Mouse (Mus musculus) ZHBTc4 (cell line): Measurements from ENCODE around the gene Itgb6.

Source experiments
- DNase-seq: peaks from one replicate; pipeline ENCODE4 v3.0.0-alpha.2; 2011; ENCODE audit warnings: low read depth, low spot score

The Itgb6 gene

DNA sequence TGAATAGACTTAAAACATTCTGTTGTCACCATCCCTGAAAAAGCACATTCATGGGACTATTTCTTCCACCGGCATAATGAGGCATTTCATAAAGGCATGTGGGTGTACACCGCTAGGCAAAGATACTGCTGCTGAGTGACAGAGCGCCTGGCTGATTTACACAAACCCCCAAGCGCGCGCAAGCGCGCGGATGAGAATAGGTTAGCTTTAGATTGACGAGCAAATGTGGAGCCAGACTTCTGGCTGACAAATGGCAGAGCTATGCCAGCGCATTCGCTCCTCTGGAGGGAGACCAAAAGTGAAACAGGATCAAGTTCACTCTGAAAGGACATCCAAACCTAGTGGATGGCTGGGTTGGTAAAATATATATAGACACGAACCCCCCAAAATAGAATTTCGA is at the start of gene Itgb6:
Itgb6 (minus strand) TSS at position 130 of the 400 bp plus-strand sequence.
- DNase-seq, result no peak

DNA sequence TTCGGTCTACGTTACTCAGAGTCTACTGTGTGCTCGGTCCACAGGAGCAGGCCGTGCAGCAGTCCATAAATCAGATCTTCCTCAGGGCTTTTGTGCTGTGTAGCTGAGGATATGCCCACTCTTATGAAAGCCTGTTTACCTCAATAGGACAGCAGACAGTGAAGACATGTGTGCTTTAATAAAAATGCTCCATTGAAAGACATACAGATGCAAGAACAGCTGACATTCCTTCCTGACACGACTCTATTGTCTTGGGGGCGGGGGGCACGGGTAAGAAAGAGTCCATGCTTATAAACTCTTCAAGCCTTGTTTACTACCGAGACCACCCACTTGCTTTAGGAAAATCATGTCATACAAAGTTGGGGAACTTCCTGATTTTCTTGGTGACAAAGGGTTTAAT is 44.0 kb upstream of the Itgb6 start:
- no peak for DNase-seq

DNA sequence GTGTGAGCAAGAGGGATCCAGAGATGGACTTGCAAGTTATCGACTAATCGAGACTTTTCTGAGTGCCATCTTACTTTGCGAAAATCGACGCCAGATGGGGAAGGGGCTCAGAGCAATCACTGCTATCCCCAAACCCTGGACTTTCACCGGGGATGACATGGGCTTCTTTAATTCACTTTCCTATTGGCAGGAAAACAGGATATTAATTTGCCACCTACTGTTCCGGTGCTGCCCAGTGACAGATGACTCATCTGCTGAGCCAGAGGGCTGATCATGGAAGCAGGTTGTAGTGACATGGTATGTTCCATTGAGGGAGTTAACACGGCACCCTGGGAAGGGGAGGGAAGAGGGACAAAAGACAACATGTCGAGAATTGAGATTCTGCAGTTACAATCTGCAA is 33.8 kb upstream of the Itgb6 start:
- DNase-seq, result no peak

DNA sequence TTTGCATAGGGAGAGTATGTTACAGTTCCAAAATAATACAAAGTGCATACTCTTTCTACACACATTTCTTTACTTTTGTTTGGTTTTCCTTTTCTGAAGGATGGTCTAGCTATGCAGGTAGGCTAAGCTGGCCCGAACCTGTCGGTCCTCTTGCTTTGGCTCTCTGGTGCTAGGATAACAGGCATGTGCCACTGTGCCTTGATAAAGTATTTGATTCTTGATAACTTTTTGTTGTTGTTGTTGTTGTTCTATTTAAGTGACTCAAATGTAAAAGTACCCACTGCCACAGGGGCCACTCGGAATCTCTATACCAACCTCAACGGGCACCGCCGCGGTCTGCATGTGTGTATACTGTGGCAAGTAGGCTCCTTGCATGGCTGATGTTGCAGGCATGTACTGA is 32.7 kb upstream of the Itgb6 start:
- DNase-seq, result no peak

DNA sequence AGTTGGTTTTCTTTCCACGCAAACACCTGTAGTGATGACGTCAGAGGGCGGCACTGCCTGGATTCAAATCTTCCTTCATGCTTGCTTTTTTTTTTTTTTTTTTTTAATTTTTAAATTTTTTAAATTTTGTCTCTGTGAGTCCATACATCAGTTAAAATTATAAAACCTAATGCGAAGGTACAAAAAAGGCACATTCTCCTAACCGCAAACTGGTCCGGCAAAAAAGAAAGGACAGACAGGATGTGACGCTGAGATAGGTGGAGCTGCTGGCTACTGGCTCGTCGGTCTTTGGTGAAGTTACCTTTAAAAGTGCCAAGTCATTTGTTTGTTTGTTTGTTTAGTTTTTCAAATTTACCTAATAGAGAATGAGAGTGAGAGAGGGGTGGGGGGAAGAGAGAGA is 28.8 kb upstream of the Itgb6 start:
- no peak for DNase-seq

DNA sequence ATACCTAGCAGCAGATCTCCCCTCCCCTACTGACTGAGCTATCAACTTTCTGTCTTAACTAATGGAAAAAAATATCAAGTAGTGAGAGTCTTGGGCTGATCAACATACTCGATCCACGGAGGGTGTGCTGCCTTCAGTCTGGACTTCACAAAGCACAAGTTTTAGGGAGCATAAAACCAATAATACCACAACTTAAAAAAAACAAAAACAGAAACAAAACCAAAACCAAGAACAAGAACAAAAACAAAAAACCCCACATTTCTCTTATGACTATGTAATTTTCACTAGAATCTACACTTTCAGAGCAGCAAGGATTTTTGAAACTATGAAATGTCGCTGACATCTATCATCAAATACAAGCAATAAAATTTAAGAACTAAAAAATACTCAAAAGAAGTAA is 28.1 kb upstream of the Itgb6 start:
- DNase-seq, result no peak

DNA sequence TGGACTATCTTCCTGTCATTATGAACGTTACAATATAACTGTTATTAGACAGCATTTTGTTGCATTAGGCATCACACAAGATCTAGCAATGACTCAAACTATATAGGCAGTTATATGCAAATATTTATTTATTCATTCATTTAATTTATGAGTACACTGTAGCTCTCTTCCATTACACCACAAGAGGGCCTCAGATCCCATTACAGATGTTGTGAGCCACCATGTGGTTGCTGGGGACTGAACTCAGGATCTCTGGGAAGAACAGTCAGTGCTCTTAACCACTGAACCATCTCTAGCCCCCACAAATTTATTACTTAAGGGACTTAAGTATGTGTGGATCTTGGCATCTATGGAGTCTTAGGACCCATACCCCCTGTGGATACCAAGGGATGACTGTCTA is 26.1 kb upstream of the Itgb6 start:
- peak; percentile 25 for DNase-seq

DNA sequence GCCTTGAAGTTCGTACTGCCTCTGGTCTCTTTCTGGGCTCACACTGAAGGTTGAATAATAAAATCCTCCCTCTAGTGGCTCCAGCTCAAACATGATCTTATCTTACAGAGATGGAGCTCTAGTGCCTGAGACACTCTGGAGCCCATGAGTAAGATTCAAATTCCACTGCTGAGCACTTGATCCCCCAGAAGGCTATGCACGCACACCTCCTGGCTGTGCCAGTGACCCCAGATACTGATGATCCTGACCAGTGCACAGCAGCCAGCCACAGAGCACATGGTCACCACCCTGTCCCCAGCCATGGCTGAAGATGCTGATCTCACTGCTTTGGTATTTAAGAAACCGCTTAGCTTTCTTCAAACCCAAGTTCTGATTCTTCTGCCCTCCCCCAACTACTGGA is 25.1 kb upstream of the Itgb6 start:
- DNase-seq, result no peak

DNA sequence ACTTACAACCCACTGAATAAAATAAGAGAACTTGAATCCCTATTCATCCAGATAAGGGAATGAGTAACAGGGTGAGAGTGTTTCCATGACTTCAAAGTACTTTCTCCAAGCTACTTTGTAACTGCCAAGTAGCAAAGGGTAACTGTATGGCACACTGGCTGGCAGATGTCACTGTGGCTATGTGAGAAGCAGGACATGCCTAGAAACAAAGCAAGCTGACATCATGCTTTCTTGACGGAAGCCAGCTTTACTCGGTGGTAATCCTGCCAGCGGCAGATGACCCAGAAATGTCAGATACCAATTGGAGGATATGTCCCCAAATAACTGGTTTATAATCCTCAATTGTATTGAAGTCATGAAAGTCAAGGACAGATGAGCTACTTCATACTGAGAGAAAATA is 22.2 kb upstream of the Itgb6 start:
- no peak for DNase-seq

DNA sequence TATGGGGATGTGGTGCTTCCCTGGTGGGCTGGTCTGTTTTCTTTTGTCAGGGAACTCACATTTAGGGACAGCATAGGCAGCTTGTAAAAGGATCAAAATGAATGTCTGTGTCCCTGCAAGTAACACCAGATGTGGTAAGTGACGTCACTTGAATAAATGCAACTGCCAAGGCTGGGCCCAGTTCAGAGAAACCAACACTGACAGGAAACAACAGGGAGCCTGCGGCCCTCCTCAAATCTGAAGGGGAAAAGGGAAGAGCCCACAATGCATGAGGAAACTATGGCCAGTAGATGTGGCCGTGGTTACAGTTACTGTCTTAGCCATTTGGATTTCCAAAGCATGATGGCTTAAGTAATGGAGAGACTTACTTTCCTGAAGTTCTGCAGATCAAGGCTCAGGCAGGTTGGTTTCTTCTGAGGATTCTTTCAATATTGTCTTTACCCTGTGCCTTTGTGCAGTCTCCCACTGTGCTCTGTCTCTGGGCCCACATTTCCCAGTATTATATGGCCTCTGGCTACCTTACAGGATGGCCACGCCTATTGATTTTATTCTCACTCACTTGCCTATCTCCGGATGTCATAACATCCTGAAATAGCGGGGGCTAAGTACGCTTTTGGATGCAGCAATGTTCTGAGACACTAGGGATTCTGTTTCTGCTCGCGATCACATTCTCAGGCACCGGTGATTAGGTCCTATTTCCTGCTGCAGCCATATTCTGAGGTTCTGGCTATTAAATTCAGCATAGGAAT is 17.1 kb upstream of the Itgb6 start:
- no peak for DNase-seq

DNA sequence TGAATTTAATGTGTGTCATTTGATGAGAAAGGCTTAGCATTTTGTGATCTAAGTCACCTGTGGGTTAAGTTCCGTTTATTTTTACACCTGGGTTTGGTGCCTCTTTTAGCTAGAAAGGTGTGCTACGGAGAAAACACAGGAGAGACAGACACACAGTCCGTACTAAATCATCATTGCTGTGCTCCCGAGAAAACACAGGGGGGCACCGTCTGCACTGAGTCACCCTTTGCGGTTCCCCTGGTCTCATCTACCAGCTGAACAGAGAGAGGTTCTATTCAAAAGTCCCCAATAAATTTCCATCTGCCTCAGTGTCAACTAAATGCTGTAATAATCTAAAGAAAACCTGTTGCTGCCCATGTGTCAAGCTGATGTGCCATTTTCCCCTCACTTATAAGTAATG is 8.5 kb upstream of the Itgb6 start:
- DNase-seq, result peak; percentile 18

DNA sequence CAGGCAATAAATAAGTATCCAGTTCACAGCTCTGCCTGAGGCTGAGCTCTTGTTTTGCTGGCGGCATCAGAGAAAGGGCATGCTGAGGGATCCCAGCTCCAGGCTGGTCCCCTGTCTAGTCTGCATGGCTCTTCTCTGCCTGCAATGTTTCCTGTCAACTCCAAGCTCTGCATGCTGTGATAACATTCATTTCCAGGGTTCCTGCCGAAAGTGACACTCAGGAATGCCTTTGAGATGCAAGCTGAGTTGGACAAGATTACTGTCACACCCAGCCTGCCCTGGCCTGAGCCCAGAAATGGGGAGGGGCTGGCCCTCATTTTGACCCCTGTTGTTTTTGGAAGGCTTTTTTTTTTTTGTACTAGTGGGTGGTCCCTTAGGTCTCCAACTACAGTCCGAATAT is 7.6 kb upstream of the Itgb6 start:
- DNase-seq, result peak; percentile 92

DNA sequence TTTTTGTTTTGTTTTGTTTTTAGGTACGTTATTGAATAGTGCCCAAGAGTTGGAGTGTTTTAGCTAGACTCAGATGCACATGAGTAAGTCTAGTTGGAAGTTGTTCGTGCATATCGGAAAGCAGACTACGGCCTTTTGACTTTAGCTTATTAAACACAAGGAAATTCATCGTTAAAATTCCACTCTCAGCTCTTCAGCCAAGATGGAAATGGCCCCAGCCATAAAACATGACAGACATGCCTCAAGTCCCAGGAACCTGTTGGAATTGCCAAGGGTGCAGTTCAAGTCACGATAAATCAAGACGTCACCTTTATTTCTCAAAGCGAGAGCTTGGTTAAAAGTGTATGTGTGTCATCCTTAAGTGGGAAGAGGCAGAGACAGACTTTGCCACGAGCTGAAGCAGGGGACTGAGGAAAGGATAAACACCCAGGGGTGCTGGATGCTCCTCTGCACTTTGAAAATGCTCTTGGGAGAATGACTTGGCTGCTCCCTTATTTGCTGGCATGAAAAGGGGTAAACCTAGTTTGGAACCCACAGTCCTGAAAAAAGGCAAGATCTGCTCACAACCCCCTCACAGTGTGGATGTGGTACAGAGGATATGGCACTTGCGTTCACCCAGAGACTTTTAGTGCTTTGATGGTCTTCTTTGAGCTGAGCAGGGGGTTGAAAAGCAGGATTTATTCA is 6.6 kb upstream of the Itgb6 start:
- DNase-seq, result no peak

DNA sequence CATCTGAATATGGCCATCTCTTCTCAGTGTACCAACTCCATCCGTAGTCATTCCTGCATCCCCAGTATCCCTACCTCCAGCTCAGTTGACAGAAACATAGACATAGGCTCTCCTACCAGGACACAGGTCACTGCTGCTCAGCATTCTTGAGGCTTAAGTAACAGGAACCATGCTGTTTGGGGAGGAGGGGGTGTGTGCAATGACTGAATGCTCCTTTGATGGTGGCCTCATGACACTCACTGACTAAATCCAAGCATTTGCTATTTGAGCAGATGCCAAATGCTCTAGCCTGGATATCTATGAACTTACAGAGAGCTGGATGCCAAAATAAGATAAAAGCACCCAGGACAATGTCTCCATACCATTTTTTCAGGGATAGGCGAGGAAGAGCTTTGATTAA is 2.2 kb upstream of the Itgb6 start:
- no peak for DNase-seq

DNA sequence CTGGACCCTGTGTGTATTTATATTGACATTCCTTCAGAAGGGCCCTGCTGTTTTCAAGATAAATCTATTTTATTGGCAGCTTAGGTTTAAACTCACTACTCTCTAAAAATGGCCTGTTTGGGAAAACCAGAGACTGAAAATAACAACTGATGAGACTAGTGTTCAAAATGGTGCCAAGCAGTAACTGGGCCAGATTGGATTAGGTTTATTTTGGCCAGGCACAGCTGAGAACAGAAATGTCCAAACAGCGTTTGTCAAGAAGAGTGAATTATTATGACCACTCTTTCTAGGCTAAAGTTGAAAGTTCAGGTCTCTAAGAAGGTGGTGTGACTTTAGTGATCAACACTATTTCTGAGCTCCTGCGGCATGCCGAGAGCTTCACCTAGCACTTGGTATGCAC is 524 bp upstream of the Itgb6 start:
- DNase-seq, result no peak

DNA sequence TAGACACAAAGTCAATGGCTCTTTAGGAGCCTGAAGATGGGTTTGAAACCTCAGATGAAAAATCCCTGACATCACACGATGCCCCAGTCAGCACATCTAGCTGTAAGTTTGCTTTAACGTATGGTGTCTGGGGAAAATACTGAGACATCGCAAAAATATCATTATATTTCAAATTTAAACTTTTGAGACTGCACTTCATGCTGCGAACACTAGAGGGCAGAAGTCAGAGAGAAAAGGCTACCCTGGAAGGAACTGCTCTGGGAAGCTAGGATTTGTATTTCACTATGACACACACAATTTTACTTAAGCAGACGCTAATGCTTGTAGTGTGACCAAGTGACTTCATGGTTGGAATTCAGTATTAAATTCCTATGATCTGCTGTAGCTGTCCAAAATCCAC is 1.5 kb downstream of the Itgb6 start:
- peak; percentile 32 for DNase-seq

DNA sequence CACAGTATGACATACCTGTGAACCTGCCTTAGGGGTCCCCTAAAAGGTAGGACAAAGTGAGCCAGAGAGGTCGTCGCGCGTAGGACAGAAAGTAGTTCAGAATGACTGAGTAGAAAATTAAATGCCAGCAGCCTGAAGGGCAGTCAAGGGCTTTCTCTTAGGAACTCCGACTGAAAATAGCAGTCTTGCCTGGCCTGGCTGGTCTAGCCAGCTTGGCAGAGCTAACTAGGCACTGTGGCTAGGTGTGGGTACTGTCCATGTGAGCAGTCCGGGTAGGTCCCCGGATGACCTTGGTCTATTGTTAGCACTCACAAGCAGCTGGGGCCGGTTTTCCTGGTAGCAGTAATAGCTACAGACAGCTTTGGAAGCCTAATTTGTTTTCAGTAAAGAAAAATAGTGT is 2.2 kb downstream of the Itgb6 start:
- no peak for DNase-seq

DNA sequence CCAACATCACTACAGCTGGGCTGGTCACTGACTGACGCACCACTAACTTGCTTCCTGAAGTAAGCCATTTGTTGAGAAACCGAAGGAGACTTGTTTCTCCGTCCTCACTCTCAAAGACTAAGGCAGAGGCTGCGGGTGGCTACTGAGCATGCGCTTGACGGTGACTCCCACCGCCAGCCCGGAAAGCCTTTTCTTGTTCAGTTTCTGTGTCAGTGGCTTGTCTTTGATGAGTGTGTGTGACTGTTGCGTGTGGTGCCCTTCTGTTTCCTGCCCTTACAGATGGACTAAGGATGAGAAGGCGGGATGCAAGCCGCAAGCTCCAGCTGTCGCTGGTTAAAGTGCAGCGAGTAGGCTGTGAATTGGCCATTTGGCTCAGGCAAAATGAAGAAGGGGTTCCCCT is 5.1 kb downstream of the Itgb6 start:
- peak; percentile 60 for DNase-seq

DNA sequence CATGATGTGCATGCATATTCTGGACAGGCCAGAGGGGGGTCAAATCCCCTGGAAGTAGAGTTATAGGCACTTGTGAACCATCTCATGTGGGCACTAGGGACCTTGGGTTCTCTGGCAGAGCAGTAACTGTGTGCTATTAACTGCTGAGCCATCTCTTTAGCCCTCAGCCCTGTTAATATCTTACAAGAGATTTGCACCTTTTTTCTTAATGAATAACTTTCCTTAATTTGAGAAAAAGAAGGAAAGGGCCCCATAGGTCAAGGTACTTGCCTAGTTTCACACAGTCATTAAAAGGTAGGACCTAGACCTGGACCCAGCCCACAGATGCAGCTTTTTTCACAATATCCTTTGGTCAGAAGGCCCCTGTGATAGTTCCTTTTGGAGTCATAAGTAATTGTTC is 5.9 kb downstream of the Itgb6 start:
- no peak for DNase-seq

DNA sequence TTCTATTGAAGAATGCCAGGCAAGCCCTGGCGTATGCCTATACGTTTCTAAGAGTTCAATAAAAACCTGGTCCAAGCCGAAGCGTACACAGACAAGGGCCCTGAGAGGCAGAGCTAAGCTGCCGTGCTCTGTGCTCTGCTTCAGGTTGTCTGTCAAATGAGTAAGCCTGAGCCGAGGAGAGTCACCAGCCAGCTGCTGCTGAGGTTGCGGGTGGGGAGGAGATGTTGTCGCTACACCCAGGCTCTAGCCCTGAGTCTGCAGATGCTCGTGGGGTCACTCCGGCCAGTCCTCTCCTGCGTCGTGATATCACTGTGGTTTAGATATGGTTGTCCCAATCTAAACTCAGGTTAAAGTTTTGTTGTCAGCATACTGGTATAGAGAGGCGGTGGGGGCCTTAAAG is 6.7 kb downstream of the Itgb6 start:
- no peak for DNase-seq

DNA sequence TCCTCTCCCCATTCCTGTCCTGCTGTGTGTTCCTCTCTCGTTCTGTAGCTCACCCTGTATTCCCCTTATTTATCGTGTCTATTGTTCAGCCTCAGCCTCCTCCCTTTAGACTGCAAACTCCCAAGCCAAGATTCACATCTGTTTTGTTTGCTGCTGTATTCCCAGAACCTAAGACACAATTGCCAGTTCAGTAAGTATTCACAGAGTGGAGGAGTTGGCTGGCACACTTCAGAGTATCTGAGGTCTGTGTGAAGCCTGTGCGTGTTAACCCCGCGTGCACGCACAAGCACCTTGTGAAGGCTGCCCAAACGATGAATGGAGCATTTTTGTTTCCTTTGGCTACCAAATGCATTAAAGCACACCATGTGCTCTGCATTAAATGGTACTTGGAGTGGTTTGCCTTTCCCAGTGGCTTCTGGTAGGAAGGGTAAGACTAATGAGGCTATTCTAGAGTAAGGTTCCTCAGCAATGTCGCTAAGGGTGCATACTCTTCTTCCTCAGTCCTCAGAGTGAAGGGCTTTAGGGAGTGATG is 7.4 kb downstream of the Itgb6 start:
- no peak for DNase-seq

DNA sequence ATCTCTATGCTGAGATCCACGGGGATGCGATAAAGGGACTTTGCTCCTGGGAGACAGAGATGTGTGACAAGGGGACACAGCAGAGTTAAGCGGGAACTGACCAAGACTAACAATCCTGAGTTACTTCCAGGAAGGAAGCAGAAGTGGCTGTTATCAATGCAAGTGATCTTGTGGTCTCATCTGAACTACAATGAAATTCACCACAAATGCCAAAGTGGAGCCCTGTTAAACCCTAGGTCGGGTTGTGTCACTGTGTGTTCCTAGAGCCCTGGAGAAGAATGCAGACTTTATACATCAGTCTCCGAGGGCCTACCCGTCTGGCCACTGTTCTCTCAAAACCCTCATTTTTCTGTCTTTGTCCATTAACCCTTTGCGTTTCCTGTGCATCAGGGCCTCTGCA is 8.0 kb downstream of the Itgb6 start:
- DNase-seq, result no peak

DNA sequence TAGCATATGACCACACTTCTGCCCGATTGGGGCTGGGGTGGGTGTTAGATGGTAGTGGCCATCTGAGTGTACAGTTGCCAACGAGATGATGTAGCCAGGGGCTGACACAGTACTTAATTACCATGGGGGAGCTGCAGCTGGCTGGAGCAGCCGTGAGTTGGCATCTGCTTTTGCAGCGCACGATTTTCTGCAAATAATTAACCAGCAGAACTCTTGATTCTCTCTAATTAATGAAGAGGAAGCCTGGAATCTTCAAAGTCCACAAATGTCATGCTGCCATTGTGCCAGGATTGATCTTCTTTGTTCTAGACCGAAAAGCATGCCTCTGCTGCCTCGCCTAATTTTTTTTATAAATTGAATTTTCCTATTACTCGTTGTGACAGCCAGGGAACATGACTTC is 8.6 kb downstream of the Itgb6 start:
- no peak for DNase-seq
